Mouse (Mus musculus): ENCODE measurements around the gene Npas2. TPM values are rescaled to one million over a fixed set of nuclear protein-coding genes. Genes with fewer than 3 reads are reported as not detected.

Gene Npas2
- polyA plus RNA-seq (2015; fragmentation: Nextera tagmentation; extraction: Ambion mirVana), result 0.73 and 1.7 TPM in 2 replicates

DNA sequence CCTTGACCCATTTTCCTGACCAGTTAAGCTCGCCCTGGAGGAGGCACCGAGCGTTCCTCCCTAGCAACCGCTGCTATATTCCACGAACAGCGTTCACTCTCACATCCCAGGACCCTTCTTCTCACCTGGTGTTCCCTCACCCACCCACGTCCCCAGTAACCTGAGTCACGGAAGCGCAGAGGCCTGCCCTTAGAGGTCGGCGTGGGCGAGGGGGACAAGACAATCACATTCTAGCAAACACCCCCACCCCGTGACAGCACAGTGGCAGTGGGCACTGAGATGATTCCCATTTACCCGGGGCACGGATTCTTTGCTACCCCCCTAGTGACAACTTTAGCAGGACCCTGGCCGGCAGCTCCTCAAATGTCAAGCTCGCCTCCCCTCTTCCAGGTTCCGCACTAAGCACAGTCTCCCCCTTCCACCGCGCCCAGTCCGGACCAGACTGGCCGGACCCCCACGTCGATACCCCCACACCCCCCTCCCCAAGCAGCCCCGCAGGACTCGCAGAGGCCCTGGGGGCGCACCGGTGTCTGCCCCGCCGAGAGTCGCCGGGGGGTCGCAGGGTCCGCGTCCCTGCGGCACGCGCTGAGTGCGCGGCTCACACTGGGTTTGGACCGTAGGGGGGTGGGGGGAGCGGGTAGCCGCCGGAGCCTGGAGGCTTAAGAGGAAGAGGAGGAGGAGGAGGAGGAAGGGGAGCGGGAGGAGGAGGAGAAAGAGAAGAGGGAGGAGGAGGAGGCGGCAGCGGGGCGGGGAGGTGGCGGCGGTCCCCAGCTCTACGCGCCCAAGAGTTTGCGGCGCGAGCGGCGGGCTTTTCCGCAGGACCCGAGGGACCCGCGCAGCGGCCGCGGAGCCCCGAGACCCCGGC is at the start of gene Npas2:
TSS of gene Npas2 (plus strand) at position 735 of the 865 bp plus-strand sequence.
- H3K36me3 ChIP-seq, result no peaks in the 10 kb centered on the region
- peak within 1 kb of the TSS; percentile 76 for H3K9ac ChIP-seq
- H3K4me1 ChIP-seq, result peaks cover 28% of the 10 kb centered on the region
- no peaks in the 10 kb centered on the region for H3K9me3 ChIP-seq
- under 1% methylated on average over 50 of the region's 66 CpGs for WGBS
- peak within 1 kb of the TSS; percentile 98 for H3K4me2 ChIP-seq
- H3K27me3 ChIP-seq, result peaks cover 68% of the 10 kb centered on the region
- H3K4me3 ChIP-seq, result peak within 1 kb of the TSS; percentile 74
- no peak for ATAC-seq (ENCODE audit: insufficient number of reproducible peaks, insufficient read depth, low FRiP score, low TSS enrichment, low read depth)
- H3K27ac ChIP-seq, result no peak within 1 kb of the TSS

DNA sequence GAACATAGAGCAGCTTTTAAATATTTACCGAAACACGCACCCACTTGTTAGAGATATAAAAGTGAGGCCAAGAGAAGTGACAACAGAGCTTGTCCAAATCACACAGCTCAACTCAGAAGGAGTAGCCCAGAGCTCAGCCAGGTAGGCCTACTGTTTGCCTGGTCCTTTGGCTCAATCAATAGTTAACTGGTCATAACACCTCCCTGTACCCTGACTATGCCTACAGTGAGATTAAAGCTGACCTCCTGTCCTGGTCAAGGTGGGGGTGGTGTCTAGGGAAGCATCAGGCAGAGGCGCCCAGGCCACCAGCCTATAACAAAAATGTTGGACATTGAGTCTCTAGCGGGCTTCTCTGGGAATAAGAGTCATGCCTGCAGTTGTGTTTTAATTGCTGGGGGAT is 36.8 kb upstream of the Npas2 start:
- no peak overlapping the region for H3K9ac ChIP-seq
- H3K36me3 ChIP-seq, result no peaks in the 10 kb centered on the region
- no peak overlapping the region for H3K4me2 ChIP-seq
- no peaks in the 10 kb centered on the region for H3K27me3 ChIP-seq
- no peak for ATAC-seq (ENCODE audit: insufficient number of reproducible peaks, insufficient read depth, low FRiP score, low TSS enrichment, low read depth)
- WGBS, result 96% methylated on average over 4 of the region's 4 CpGs
- no peaks in the 10 kb centered on the region for H3K4me1 ChIP-seq
- no peak overlapping the region for H3K4me3 ChIP-seq
- H3K9me3 ChIP-seq, result no peaks in the 10 kb centered on the region
- no peak overlapping the region for H3K27ac ChIP-seq

DNA sequence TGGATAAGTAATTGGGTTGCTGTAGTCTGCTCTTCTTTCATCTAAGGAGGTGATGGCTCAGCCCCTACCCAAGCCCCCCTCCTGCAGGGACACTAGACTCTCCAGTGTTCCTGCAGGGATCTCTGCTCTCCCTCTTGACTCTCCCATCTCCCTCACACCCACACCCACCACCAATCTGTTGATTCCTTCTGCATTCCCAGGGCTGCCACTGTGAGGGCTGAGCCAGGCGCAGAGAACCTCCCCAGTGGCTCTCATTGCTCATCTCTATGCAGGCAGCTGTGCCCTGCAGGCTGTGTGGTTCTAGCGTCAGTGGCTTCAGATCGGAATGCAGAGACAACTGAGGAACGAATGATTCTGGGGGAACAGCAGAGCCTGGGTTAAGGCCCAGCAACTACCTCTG is 33.4 kb upstream of the Npas2 start:
- Histone ChIP-seq H3K27me3 (no peaks in the 10 kb centered on the region), H3K36me3 (no peaks in the 10 kb centered on the region), H3K9ac (no peak overlapping the region), H3K27ac (no peak overlapping the region), H3K4me2 (no peak overlapping the region), H3K9me3 (no peaks in the 10 kb centered on the region), H3K4me1 (no peaks in the 10 kb centered on the region), H3K4me3 (no peak overlapping the region)
- 53% methylated on average over 4 of the region's 4 CpGs for WGBS
- no peak for ATAC-seq (ENCODE audit: insufficient number of reproducible peaks, insufficient read depth, low FRiP score, low TSS enrichment, low read depth)

GRCm38 (mm10) chr1:39163077-39163476 is 30.5 kb upstream of the Npas2 start:
- Histone ChIP-seq H3K27me3 (no peaks in the 10 kb centered on the region), H3K27ac (no peak overlapping the region)

DNA sequence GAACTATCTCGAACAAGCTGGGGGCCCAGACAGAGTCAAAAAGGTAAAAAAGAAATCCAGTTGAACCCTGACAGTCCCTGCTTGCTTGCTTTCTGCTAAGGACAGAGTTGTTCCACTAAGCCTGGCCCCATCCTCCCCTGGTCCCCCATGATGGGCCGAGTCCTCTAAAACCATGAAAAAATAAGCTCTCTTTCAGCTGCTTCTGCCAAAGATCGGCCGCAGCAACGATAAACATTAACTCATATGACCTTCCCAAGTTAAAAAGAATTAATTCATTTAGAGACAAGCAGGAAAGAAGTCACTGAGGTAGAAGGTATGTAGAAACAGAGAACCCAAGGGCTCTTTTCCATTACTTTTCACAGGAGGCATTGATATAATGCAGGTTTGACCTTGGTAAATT is 16.8 kb upstream of the Npas2 start:
- no peak overlapping the region for H3K27ac ChIP-seq
- no peaks in the 10 kb centered on the region for H3K4me1 ChIP-seq
- no peaks in the 10 kb centered on the region for H3K27me3 ChIP-seq
- ATAC-seq (ENCODE audit: insufficient number of reproducible peaks, insufficient read depth, low FRiP score, low TSS enrichment, low read depth), result no peak
- H3K4me2 ChIP-seq, result no peak overlapping the region
- H3K4me3 ChIP-seq, result no peak overlapping the region
- H3K9me3 ChIP-seq, result no peaks in the 10 kb centered on the region
- H3K36me3 ChIP-seq, result no peaks in the 10 kb centered on the region
- 90% methylated on average over 5 of the region's 5 CpGs for WGBS
- no peak overlapping the region for H3K9ac ChIP-seq

More at GRCm38 (mm10) chr1:39163077-39163476, 30.5 kb upstream of the Npas2 start:
- Histone ChIP-seq H3K4me2 (no peak overlapping the region), H3K4me3 (no peak overlapping the region), H3K4me1 (no peaks in the 10 kb centered on the region), H3K9me3 (no peaks in the 10 kb centered on the region), H3K9ac (no peak overlapping the region), H3K36me3 (no peaks in the 10 kb centered on the region)
- WGBS, result 97% methylated on average over 1 of the region's 1 CpGs
- no peak for ATAC-seq (ENCODE audit: insufficient number of reproducible peaks, insufficient read depth, low FRiP score, low TSS enrichment, low read depth)

DNA sequence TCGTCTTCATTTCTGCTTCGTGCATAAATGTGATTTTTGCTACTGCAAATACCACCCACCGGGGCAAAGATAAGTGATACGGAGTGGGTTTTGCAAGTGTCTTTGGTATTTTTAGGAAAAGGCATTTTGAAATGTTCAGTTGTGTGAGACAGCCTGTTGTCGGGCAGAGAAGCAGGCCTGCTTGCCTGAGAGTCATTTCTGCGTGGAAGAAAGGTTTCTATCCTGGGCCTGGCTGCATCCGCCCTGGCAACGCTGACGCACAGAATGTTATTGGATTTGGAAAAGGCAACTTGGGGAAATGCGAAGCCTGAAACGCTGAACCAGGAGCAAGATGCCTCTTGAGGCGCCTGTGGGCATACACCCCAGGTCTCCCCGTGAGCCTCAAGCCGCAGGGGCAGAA is 16.3 kb upstream of the Npas2 start:
- 85% methylated on average over 14 of the region's 14 CpGs for WGBS
- H3K4me2 ChIP-seq, result no peak overlapping the region
- no peaks in the 10 kb centered on the region for H3K36me3 ChIP-seq
- no peaks in the 10 kb centered on the region for H3K4me1 ChIP-seq
- no peak overlapping the region for H3K27ac ChIP-seq
- H3K9me3 ChIP-seq, result no peaks in the 10 kb centered on the region
- H3K27me3 ChIP-seq, result no peaks in the 10 kb centered on the region
- ATAC-seq (ENCODE audit: insufficient number of reproducible peaks, insufficient read depth, low FRiP score, low TSS enrichment, low read depth), result no peak
- no peak overlapping the region for H3K9ac ChIP-seq
- no peak overlapping the region for H3K4me3 ChIP-seq

DNA sequence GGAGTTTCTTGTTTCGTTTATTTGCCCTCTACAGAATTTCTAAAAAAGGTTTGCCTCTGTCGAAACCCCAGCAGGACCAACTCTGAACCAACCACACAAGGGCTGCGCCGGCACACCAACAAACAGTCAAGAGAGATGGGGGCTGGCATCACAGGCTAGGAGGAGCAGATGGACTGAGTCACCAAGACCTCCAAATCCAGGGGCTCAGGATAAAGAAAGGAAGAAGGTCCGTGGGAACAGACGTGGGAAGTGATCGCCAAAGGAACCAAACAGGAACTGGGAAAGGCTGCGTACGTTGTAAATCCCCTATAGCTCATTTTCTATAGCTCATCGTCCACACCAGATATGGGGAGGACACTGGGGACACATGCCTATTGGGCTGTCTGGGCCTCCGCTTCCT is 13.7 kb upstream of the Npas2 start:
- Histone ChIP-seq H3K27me3 (no peaks in the 10 kb centered on the region), H3K27ac (no peak overlapping the region), H3K4me3 (no peak overlapping the region), H3K9ac (no peak overlapping the region), H3K9me3 (no peaks in the 10 kb centered on the region), H3K36me3 (no peaks in the 10 kb centered on the region), H3K4me2 (no peak overlapping the region), H3K4me1 (no peaks in the 10 kb centered on the region)
- WGBS, result 95% methylated on average over 11 of the region's 11 CpGs
- ATAC-seq (ENCODE audit: insufficient number of reproducible peaks, insufficient read depth, low FRiP score, low TSS enrichment, low read depth), result no peak

DNA sequence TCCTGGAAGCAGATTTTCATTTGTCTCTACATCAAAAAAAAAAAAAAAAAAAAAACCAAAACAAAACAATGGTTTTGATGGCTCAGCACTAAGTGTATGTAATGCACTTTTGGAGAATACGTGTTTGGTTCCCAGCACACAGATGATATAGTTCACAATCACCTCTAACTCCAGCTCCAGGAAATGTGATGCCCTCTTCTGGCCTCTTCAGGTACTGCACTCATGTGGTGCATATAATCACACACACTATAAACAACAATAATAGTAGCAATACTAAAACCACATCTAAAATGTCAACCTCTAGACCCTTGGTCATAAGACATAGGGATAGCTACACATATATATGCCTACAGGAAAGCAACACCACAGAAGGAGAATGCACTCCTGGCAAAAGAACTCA is 13.0 kb upstream of the Npas2 start:
- H3K36me3 ChIP-seq, result no peaks in the 10 kb centered on the region
- WGBS, result 100% methylated on average over 1 of the region's 1 CpGs
- H3K27me3 ChIP-seq, result no peaks in the 10 kb centered on the region
- no peaks in the 10 kb centered on the region for H3K9me3 ChIP-seq
- H3K4me3 ChIP-seq, result no peak overlapping the region
- H3K27ac ChIP-seq, result no peak overlapping the region
- H3K4me2 ChIP-seq, result no peak overlapping the region
- no peak for ATAC-seq (ENCODE audit: insufficient number of reproducible peaks, insufficient read depth, low FRiP score, low TSS enrichment, low read depth)
- peaks cover 2% of the 10 kb centered on the region; the same call in 1 of the 2 replicates for H3K4me1 ChIP-seq
- H3K9ac ChIP-seq, result no peak overlapping the region

GRCm38 (mm10) chr1:39181901-39182300 is 11.6 kb upstream of the Npas2 start:
- WGBS, result 75% methylated on average over 4 of the region's 4 CpGs
- H3K27me3 ChIP-seq, result no peaks in the 10 kb centered on the region
- no peak overlapping the region for H3K4me2 ChIP-seq
- H3K4me1 ChIP-seq, result peaks cover 13% of the 10 kb centered on the region
- no peak overlapping the region for H3K9ac ChIP-seq
- H3K9me3 ChIP-seq, result no peaks in the 10 kb centered on the region
- H3K4me3 ChIP-seq, result no peak overlapping the region
- H3K27ac ChIP-seq, result no peak overlapping the region
- no peaks in the 10 kb centered on the region for H3K36me3 ChIP-seq
- no peak for ATAC-seq (ENCODE audit: insufficient number of reproducible peaks, insufficient read depth, low FRiP score, low TSS enrichment, low read depth)

- Histone ChIP-seq H3K9ac (no peak overlapping the region), H3K36me3 (no peaks in the 10 kb centered on the region), H3K4me2 (no peak overlapping the region), H3K4me3 (no peak overlapping the region), H3K27me3 (peaks cover 6% of the 10 kb centered on the region), H3K9me3 (no peaks in the 10 kb centered on the region), H3K27ac (0 out of 2 replicates have a peak overlapping the region, but pooled peaks have one; percentile 22), H3K4me1 (peaks cover 13% of the 10 kb centered on the region)
- no peak for ATAC-seq (ENCODE audit: insufficient number of reproducible peaks, insufficient read depth, low FRiP score, low TSS enrichment, low read depth)
- 64% methylated on average over 5 of the region's 5 CpGs for WGBS
These were observed 7.7 kb upstream of the Npas2 start for GRCm38 (mm10) chr1:39185833-39186232.

- Histone ChIP-seq H3K27me3 (peaks cover 14% of the 10 kb centered on the region), H3K9me3 (no peaks in the 10 kb centered on the region), H3K27ac (0 out of 2 replicates have a peak overlapping the region, but pooled peaks have one; percentile 22), H3K4me1 (peaks cover 13% of the 10 kb centered on the region), H3K36me3 (no peaks in the 10 kb centered on the region), H3K4me2 (no peak overlapping the region), H3K4me3 (no peak overlapping the region), H3K9ac (no peak overlapping the region)
- WGBS, result 52% methylated on average over 6 of the region's 6 CpGs
- peak; percentile 52; the same call in 1 of the 2 replicates for ATAC-seq (ENCODE audit: insufficient number of reproducible peaks, insufficient read depth, low FRiP score, low TSS enrichment, low read depth)
These were observed 6.7 kb upstream of the Npas2 start for GRCm38 (mm10) chr1:39186711-39187437.

- no peak for ATAC-seq (ENCODE audit: insufficient number of reproducible peaks, insufficient read depth, low FRiP score, low TSS enrichment, low read depth)
- no peaks in the 10 kb centered on the region for H3K9me3 ChIP-seq
- no peak overlapping the region for H3K4me2 ChIP-seq
- no peak overlapping the region for H3K4me3 ChIP-seq
- H3K9ac ChIP-seq, result no peak overlapping the region
- WGBS, result 79% methylated on average over 5 of the region's 5 CpGs
- peaks cover 26% of the 10 kb centered on the region for H3K4me1 ChIP-seq
- H3K27me3 ChIP-seq, result peaks cover 55% of the 10 kb centered on the region
- H3K27ac ChIP-seq, result no peak overlapping the region
- no peaks in the 10 kb centered on the region for H3K36me3 ChIP-seq
These were observed 2.4 kb upstream of the Npas2 start for GRCm38 (mm10) chr1:39191122-39191521.
